Mouse (Mus musculus): ENCODE measurements around the gene Fig4.

The Fig4 gene

DNA sequence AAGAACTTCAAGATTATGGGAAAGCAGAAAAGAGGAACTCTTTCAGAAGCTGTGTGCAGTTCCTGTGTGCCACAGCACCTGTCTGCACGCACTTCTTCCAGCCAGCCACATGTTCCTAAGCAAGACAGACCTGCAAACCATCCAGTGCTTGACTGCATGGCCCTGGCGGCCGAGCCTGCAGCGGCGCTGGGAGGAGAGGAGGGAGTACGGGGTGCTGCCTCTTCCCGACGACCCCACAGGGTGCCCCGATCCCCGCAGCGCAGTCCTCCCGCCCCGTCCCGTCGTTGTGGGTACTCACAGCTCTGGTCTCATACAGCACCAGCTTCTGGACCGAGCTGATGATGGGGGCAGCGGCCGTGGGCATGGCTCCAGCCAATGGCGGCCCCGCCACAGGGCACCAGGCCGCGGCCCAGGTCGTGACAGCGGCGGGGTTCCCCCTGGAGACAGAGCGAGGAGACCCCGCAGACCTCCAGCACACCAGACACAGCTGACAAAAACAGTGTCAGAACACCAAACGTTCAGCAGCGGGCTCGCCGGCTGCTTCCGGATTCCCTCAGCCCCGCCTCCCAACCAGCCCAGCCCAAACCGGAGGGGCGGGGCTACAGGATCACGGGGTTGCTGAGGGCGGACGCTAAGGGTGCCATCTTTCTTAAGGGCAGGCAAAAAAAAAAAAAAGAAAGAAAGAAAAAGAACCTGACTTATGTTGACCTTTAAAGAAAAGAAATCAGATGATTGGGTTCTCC, at the start of gene Fig4:
Fig4 (minus strand) TSS at position 572 of the 743 bp plus-strand sequence.
- peak; percentile 96 for DNase-seq (ENCODE audit: low read depth, low spot score)

DNA sequence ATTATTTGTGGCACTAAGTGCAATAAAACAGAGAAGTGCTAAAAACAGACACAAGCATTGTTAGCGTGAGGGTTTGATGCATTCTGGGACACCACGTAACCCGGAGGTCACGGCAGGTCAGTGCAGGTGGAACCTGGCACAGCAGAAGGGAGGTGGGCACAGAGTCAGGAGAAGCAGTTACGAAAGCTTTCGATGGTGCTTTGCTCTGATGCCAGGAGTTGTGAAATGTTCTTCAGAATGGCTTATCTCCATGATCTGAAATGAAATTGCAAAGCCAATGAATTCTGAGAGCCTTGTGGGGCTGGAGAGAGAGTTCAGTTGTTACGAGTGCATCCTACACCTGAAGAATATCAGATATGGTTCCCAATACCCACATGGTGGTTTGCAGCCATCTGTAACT, 38.3 kb upstream of the Fig4 start:
- DNase-seq (ENCODE audit: low read depth, low spot score): no peak

DNA sequence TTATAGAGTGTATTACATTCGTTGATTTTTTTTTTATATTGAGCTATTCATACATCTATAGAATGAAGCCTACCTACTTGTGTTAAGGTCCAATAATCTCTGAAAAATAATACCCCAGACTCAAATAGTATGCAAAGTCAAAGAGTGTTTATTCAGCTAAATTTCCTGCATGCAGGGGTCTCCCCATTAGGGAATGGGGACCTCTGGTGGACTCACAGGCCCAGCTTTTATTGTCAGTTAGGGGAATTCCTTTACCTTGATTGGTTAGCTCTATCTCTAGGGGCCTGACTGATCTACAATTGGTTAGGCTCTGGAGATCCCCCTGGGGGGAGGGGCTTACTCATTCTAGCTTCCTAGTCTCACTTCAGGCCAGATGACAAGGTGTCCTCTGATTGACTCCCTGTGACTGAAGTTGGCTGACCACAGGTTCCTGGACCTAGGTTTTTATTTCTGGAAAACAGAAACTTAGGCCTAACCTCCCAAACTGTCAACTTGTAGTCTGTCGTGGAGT, 29.5 kb upstream of the Fig4 start:
- DNase-seq (ENCODE audit: low read depth, low spot score): no peak

DNA sequence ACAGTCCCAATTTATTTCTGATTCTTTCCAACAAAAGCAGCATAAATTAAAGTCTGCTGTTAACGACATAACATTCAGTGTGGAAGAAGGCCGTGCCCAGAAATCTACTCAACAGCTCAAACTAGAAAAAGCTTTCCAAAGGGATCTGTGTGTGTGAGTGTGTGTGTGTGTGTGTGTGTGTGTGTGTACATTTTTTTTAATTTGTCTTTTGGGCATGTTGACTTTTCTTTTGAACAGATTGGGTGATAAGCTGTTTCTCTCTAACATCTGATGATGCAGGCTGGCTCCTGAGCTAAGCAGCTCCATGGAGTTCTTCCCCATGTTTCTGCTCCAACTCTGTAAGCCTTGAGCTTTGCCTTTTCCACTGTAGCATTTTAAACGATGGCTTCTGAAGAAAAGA, 12.8 kb upstream of the Fig4 start:
- no peak for DNase-seq (ENCODE audit: low read depth, low spot score)

DNA sequence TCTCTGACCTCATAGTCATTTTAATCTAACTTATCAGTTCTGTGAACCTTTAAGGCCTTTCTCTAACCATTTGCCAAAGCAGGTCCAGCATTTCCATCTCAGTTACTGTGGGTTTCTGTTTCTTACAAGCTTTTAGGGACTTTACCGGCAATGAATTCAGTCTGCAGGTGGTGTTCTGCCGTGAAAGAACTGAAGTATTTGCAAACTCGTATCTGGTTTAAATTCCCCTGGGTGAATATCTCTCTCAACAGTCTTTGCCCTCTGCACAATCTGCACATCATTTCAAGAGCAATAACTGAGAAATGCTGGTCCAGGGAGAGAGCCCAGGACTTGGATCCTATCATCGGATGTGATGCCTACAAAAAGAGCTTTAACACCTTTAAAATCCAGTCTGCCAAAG, 5.1 kb upstream of the Fig4 start:
- DNase-seq (ENCODE audit: low read depth, low spot score): no peak

DNA sequence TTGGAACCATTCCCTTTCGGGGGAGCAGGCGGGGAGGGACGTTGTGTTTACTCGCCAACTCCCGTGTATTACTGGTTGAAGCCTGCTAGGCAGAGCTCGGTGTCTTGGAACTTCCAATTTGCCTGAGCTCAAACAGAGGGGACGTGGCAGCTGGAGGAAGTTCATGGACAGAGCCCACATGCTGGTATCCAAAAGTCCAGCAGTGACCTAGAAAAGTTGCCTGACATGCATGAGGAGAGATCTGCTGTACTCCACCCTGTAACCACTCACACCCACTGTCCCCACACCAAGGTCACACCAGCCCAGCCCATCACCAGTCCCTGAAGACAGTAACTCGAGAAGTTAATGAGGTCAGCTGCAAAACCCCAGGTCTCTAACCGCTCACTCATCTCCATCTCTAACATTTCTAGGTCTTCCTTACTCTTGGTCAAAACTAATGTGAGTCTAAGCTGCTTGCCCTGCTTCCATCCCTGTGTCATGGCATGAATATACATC, 1.9 kb upstream of the Fig4 start:
- no peak for DNase-seq (ENCODE audit: low read depth, low spot score)

DNA sequence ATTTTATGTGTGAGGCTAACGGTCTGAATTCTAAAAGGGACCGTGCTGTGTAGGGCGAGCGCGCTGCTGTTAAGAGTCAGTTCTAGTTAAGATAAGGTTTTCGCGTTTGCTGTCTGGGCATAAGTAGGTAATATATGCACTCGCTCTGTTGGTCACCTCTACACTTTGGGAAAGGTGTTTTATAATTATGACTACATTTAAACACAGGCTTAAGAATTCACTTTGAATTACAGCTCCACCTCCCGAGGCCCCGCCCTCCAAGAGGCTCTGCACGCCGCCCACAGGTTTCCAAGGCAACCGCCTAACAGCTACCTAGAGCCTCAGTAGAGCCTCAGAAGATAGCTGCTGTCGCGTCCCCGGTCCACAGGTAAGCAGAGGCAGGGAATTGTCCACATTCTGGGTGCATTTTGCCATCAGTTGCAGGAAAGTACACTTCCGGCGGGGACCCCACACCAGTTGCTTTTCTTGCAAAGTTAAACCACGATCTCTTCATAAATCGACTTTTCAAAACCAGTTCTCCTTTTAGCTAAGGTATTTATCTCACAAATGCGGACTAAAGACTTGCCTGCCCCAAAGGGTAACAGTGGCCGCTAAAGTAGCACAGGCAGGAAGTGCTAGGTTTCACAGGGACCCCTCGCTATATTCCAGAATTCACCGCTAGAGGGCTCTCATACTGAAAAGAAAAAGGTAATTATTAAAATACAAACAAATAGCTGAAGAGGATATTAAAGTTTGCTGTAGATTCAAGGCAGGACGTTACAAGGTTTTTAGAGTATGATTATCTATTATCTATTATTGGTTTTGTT, 782 bp upstream of the Fig4 start, which contains the start of gene Ak9:
Ak9 (plus strand) TSS at position 342 of the 806 bp plus-strand sequence.
- DNase-seq (ENCODE audit: low read depth, low spot score): peak; percentile 97

DNA sequence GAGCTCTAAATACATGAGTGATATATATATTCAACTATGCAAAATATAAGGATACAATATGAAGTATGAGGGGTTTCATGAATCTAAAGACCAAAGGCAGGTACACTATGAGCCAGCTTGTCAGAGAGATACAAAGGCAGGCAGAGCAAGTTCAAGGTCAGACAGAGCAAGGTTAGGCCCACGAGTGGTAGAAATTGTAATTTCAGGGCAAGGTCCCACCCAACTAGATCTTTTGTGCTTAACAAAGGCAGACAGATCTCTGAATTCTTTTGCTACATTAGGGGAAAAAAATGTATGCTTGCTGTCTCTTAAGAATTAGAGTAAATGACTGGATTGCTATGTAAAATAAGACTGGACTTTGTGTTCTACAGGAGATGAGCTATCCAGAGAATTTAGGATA, 2.9 kb downstream of the Fig4 start:
- DNase-seq (ENCODE audit: low read depth, low spot score): no peak

DNA sequence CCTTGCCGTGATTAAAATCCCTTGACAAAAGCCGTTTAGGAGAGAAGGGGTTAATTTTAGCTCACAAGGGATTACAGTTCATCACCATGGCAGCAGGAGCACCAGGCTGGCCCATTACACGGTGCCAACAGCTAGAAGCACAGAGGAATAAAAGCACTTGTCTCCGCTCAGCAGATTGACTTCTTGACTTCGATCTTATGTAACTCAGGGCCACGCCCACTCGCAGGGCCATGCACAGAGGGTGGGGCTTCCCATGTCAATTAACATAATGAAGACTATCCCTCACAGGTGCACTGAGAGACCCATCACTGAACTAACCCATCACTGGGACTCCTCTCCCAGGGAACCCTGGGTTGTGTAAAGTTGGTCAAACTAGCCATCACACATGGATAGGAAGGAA, 7.9 kb downstream of the Fig4 start:
- DNase-seq (ENCODE audit: low read depth, low spot score): peak; percentile 32

DNA sequence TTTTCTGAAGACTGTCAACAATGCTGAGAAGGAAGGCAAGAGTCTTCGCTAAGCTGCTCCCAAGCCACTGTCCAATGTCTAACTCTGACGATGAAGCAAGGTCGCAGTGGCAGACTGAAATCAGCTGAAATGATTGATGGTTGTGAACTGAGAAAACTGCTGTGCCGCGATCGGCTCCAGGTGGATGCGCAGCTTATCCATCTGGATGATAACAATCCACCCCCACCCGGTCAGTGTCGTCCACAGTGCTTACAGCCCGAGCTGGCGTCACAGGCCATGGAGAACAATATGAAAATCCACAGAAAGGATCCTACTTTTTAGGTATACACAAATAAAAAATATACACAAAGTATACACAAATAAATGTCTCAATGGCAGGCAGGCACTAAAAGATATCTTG, 8.3 kb downstream of the Fig4 start:
- DNase-seq (ENCODE audit: low read depth, low spot score): no peak

DNA sequence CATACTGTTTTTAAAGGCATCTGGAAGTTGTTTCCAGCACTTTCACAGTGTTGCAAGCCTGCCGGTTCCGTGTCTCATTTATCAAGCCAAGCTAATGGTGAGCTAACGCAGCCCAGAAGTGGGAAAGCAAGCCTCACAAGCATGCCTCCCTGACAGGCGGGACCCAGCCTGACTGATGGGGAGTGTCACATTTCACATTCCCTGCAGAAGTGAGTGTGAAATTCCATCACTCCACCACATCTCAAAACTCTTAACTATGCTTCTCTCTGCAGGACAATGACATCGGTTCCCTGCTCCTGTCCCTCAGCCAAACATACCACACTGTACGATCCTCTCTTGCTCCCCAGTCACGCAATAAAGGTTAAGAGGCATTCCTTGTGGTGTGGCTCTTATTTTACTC, 10.0 kb downstream of the Fig4 start:
- no peak for DNase-seq (ENCODE audit: low read depth, low spot score)

DNA sequence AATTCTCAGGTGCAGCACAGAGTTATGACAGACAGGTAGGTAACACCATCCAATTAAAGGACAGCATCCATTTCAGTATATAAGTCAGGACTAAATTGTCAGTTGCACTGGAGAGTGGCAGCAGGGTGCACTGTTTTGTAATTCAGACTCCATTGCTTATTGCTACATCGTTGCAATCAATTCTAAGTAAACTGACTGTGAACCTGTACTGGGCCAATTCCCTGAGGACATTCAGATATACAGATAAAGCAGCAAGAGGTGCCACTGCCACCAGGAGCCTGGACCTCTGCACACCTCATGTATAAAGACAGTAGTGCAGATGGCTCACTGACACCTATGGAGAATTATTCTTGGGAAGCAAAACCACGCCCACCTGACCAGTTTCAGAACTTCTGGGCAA, 12.0 kb downstream of the Fig4 start:
- DNase-seq (ENCODE audit: low read depth, low spot score): no peak

DNA sequence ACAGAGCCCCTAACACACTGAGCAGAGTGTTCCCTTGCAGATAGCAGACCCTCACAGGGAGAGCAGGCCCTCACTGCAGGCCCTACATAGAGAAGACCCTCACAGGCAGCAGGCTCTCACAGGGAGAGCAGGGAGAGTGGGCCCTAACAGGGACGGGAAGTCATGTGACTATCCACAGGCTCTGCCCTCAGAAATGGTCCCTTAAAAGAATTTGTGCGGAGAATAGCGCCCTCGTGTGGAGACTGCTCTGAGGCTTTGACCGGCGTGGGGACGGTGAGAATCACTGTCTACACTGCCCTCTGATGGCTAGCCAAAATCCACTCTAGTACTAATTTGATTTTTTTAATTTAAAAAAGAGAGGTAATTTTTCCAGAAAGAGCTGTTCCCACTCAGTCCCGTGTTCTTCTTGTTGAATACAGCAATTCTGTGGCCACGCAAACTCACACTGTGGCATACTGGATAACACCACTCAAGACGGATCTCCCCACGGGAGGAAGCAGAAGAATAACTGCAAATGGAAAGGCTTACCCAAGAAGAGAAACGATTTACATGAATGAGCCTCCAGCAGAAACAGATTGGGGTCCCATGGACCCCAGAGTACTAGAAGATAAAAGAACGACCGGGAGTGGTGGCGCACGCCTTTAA, 14.2 kb downstream of the Fig4 start:
- DNase-seq (ENCODE audit: low read depth, low spot score): peak; percentile 90

DNA sequence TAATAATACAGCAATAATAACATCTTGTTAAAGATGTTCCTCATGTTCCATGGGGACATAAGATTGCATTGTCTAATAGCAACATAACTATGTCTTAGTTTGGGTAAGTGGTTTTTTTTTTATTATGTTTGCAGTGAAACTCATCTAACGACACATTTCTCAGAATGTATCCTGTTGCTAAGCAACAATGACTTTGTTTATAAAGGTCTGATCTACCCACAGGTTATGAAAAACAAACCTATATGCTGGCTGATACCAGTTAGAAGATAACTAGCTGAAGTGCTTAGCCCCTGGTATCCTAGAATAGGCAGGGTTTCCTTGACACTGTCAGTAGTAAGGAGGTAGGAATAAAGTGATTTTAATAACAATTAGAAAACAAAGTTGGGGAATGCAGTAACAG, 15.0 kb downstream of the Fig4 start:
- peak; percentile 61 for DNase-seq (ENCODE audit: low read depth, low spot score)

DNA sequence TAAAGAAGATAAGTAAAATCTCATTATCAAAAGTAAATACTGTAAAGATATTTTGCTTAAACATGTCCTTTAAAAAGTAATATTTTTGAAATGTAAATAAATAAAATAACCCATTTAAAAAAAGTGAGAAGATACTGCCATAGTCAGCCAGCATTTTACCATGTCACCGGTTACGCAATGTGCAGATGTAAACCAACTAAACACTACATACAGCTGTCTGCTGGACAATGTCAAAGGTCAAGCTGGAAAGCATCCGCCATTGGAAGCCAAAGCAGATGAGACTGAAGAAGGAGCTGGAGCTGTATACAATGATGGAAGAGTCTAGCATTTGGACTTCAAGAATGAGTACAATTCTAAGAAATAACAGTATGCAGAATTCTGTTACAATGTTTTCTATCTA, 15.4 kb downstream of the Fig4 start:
- no peak for DNase-seq (ENCODE audit: low read depth, low spot score)

DNA sequence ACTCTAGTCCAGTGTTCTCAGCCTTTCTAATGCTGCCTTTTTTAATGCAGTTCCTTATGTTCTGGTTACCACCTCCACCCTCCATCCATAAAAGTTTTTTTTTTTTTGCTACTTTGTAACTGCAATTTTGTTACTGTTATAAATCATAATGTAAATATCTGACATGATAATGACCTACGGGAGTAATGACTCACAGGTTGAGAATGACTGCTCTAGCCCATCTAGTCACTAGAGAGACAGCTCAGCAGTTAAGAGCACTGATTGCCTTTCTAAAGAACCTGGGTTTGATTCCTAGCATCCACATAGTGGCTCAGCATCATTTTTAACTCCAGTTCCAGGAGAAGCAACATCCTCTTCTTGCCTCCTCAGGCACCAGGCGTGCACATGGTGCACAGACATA, 21.0 kb downstream of the Fig4 start:
- no peak for DNase-seq (ENCODE audit: low read depth, low spot score)

DNA sequence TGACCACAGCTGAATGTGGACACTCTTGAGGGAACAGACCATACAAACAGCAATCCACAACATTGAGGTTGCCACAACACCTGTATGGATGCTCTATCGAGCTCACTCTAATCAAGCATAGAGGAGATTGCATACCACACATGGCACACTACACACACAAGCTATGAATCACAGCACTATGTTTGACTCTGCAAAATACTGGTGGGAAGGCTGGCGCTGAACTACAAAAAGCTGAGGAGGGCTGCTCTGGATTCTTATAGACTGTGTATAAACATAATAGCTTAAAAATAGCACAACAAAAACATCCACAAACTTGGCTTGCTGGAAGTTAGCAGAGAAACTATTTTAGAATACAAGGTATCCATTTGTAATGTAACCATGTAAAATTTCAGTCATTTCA, 22.3 kb downstream of the Fig4 start:
- DNase-seq (ENCODE audit: low read depth, low spot score): no peak

DNA sequence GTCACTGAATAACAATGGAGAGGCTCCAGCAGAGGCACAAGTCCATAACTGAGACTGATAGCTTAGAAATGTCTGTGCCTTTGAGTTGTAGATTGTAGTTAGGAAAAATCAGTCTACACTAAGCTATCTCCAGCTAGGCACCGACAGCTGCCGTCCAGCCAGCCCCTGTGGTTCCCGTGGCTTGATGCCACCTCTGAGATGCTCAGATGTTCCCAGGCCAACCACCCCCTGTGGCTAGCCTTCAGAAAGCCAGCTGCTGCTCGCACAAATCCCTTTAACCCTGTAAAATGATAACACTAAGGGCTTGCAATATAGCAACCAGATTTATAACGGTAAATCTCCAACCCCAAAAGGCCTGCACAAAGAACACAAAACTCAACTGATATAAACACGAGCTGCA, 22.9 kb downstream of the Fig4 start:
- DNase-seq (ENCODE audit: low read depth, low spot score): no peak

DNA sequence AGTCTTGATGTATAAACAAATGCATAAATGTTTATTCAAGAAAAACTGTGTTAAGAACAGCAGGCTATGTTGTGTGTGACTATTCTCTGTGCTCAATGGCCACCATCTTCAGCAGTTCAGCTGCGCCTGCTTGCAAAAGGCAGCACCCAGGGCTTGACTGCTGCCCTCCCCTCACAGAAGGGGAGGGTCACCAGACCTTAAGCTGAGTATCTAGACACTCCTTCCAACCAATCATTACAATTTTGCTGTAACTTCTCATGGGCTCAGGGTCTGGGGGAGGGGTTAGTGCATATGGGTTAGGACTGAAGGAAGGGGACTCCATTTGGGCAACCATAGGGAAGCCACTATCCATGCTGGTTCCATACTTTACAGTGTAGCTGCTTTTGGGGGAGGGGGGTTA, 24.3 kb downstream of the Fig4 start:
- no peak for DNase-seq (ENCODE audit: low read depth, low spot score)

DNA sequence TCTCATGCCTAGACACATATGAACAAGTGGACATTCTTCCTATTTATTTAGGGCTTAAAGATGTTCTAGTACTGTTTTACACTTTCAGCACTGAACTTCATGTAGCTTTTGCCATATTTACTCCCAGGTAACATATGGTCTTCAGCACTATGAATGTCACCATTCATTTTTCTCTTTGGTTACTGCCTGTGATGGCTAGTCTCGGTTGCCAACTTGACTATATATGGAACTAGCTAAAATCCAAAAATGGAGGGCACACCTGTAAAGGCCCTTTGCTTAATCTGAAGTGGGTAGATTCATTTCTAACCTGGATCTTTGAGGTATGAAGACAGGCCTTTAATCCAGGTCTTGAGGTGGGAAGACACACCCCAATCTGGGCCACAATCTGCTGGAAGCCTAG, 28.2 kb downstream of the Fig4 start:
- DNase-seq (ENCODE audit: low read depth, low spot score): no peak

DNA sequence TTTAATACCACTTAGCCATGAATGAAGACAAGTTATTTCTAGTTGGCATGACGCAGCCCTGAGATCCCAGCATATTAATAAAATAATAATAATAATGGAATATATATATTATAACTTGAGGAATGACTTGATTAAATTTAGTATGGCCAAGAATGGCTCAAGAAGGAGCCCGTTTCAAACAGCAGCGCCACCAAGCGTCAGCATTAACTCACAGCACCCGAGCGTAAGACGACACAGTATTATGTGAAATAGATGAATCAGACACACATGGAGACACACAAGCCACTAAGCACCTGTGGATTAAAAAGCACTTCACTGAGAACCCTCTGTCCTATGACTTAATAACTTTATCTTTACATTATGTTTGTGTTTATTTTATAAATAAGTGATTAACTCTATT, 31.2 kb downstream of the Fig4 start:
- no peak for DNase-seq (ENCODE audit: low read depth, low spot score)

DNA sequence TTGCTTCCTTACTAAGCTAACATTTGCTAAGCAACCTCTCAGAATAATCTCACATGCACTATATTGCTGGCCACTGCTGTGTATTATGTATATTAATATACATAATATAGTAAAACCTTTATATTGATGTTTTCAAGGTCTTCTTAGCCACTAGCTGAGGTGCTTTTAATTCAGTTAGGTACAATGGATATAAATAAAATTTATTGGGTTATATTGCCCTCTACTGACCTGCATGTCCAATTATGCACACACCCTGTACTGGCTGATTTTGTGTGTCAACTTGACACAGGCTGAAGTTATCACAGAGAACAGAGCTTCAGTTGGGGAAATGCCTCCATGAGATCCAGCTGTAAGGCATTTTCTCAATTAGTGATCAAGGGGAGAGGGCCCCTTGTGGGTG, 41.2 kb downstream of the Fig4 start:
- no peak for DNase-seq (ENCODE audit: low read depth, low spot score)
